Mouse (Mus musculus): ENCODE data around the gene 1700037H04Rik. TPM values are rescaled to one million over a fixed set of nuclear protein-coding genes. Genes with fewer than 3 reads are reported as not detected.

Gene 1700037H04Rik
- polyA plus RNA-seq, 1 experiment from 2014 or later = 129 TPM

DNA sequence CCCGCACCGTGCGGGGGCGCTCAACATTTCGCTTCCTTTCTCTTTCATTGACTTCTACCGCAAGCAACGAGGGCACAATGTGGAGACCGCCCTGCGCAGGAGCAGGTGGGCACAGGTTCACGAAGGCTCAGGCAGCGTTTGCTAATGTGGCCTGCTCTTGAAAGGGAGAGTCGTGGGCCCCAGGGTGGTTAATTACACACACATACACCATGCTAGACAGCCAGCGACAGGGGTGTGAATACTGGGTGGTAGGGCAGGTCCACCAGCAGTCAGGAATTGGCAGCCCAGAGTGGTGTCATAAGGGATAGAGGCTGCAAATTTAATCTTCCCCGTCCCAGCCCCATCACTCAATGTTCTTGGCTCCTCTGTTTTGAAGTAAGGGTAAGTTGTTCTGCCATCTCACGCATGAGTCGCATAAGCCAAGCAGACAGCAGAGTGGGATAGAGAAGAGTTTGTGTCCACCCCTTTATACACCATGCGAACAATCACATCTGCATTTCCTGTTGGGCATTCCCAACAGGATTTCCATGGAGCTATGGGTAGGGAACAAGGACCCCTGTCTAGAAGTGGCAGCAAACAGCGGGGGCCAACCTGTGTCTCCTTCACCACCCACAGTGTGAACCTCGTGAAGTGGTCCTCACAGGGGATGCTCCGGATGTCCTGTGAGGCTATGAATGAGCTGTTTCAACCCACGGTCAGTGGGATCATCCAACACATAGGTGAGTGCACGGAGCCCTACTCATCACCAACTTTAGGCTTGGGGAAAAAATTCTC lies 16.7 kb downstream of the 1700037H04Rik start:
- Histone ChIP-seq H3K27ac (peak overlapping the region; percentile 47), H3K4me3 (replicated peaks) (0 out of 2 replicates have a peak overlapping the region, but pooled peaks have one; percentile 8), H3K9me3 (replicated peaks) (no peaks in the 10 kb centered on the region), H3K4me2 (peak overlapping the region; percentile 28; the same call in 1 of the 2 replicates), H3K4me1 (replicated peaks) (peaks cover 57% of the 10 kb centered on the region), H3K9ac (peak overlapping the region; percentile 53), H3K36me3 (peaks cover 70% of the 10 kb centered on the region), H3K27me3 (no peaks in the 10 kb centered on the region)
- WGBS (ENCODE audit: insufficient replicate concordance) = 83% methylated on average over 22 of the region's 22 CpGs
- DNase-seq (no peak), ATAC-seq (ENCODE audit: low read depth) (peak; percentile 12; the same call in 1 of the 2 replicates)

DNA sequence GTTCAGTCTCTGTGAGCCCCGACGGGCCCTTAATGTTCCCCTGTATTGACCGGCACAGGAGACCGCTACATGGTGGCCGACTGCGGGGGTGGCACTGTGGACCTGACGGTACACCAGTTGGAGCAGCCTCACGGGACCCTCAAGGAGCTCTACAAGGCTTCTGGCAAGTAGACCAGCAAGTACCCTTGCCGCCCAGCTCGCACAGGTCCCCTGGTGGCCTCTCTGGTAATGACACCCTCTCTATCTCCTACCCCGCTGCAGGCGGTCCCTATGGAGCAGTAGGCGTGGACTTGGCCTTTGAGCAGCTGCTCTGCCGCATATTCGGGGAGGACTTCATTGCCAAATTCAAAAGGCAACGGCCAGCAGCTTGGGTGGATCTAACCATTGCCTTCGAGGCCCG lies 17.3 kb downstream of the 1700037H04Rik start:
- Histone ChIP-seq H3K36me3 (peaks cover 64% of the 10 kb centered on the region), H3K4me1 (replicated peaks) (peaks cover 63% of the 10 kb centered on the region), H3K27ac (peak overlapping the region; percentile 66), H3K4me3 (replicated peaks) (0 out of 2 replicates have a peak overlapping the region, but pooled peaks have one; percentile 8), H3K9me3 (replicated peaks) (no peaks in the 10 kb centered on the region), H3K4me2 (peak overlapping the region; percentile 28; the same call in 1 of the 2 replicates), H3K27me3 (no peaks in the 10 kb centered on the region), H3K9ac (peak overlapping the region; percentile 53)
- WGBS (ENCODE audit: insufficient replicate concordance) = 25% methylated on average over 18 of the region's 18 CpGs
- DNase-seq (peak; percentile 83), ATAC-seq (ENCODE audit: low read depth) (peak; percentile 83)

DNA sequence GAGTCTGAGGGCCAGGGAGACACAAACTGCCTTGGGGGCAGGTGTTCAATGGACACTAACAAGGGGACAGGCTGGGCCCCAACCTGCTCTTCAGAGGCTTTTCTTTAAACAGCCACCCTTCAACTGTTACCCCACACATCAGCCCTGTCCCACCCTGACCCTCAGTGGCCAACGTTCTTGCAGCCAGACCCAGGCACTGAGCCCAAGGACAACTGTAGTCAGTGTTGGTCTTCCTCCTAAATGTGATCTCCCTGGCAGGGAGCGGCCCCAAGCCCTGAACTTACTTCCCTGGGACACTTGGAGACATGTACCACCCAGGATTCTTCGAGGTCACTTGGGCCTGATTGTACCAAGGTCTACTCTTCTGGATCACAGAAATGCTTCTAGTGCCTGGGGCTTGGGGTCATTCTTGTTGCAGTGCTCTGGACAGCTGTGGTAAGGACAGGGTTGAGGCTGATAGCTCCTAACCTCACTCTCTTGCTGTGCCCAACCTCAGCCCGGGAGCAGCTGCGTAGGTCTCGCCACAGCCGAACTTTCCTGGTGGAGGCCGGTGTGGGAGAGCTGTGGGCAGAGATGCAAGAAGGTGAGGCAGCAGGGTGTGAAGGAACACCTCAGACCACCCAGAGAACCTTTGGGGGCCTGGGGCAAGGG lies 18.4 kb downstream of the 1700037H04Rik start:
- H3K9ac ChIP-seq = peak overlapping the region; percentile 1; the same call in 1 of the 2 replicates
- H3K36me3 ChIP-seq = peaks cover 53% of the 10 kb centered on the region
- no peaks in the 10 kb centered on the region for H3K27me3 ChIP-seq
- H3K27ac ChIP-seq = peak overlapping the region; percentile 23; the same call in 1 of the 2 replicates
- H3K4me1 ChIP-seq (replicated peaks) = peaks cover 69% of the 10 kb centered on the region
- H3K4me2 ChIP-seq = no peak overlapping the region
- H3K9me3 ChIP-seq (replicated peaks) = no peaks in the 10 kb centered on the region
- ATAC-seq (ENCODE audit: low read depth) = no peak
- DNase-seq = no peak
- H3K4me3 ChIP-seq (replicated peaks) = no peak overlapping the region
- 87% methylated on average over 8 of the region's 8 CpGs for WGBS (ENCODE audit: insufficient replicate concordance)

DNA sequence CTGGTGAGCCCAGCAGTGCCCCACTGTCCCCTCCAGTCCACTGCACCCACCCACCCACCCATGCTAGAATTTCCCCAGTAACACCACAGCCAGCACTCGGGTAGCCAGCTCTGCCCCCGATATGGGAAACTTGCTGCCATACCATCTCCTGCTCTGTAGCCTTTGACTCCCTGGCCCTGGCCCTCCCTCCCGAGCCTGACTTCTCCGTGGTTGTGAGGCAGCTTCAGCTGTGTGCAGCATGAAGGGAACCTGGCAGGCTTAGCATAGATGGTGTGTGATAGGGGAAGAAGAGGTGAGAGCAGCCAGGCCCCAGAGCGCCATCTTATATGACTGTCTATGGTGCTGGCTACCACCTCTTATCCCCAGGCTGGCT lies 19.4 kb downstream of the 1700037H04Rik start:
- Histone ChIP-seq H3K4me3 (replicated peaks) (no peak overlapping the region), H3K9ac (peak overlapping the region; percentile 1; the same call in 1 of the 2 replicates), H3K4me1 (replicated peaks) (peaks cover 74% of the 10 kb centered on the region), H3K27me3 (no peaks in the 10 kb centered on the region), H3K27ac (0 out of 2 replicates have a peak overlapping the region, but pooled peaks have one; percentile 76), H3K9me3 (replicated peaks) (no peaks in the 10 kb centered on the region), H3K36me3 (peaks cover 43% of the 10 kb centered on the region), H3K4me2 (no peak overlapping the region)
- ATAC-seq (ENCODE audit: low read depth) (no peak), DNase-seq (no peak)
- WGBS (ENCODE audit: insufficient replicate concordance) = 71% methylated on average over 5 of the region's 5 CpGs

DNA sequence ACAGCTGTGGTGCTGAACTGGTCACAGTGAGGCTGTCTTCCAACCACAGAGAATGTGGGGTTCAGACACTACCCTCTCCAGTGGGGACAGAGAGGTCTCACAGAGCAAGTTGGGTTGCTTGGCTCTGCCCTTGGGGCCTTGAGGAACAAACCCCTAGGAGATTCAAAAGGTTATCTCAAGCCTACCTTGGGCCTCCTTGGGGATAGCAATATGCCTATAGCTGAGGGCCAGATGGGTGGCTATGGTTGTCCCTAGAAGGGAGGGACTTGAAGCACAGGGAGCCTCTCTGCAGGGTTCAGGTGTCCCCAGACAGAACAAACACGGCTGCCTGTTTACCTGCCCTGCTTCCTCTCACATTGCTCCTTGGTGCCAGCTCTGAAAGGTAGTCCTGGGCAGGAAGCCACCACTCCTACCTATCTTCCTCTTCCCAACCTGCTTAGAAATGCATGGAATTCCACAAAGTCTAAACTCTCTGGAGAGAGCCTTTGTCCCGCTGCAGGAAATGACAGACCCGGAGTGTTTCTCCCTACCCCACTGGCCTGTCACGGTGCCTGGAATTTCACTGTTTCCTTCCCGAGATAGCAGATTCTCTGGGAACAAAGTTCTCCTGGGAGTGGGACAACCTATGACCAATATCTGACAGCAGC lies 19.9 kb downstream of the 1700037H04Rik start:
- Histone ChIP-seq H3K36me3 (peaks cover 38% of the 10 kb centered on the region), H3K4me3 (replicated peaks) (no peak overlapping the region), H3K9me3 (replicated peaks) (no peaks in the 10 kb centered on the region), H3K4me2 (no peak overlapping the region), H3K27ac (peak overlapping the region; percentile 76), H3K27me3 (no peaks in the 10 kb centered on the region), H3K9ac (peak overlapping the region; percentile 29; the same call in 1 of the 2 replicates), H3K4me1 (replicated peaks) (peaks cover 79% of the 10 kb centered on the region)
- ATAC-seq (ENCODE audit: low read depth) (no peak), DNase-seq (no peak)
- WGBS (ENCODE audit: insufficient replicate concordance) = 57% methylated on average over 5 of the region's 5 CpGs

DNA sequence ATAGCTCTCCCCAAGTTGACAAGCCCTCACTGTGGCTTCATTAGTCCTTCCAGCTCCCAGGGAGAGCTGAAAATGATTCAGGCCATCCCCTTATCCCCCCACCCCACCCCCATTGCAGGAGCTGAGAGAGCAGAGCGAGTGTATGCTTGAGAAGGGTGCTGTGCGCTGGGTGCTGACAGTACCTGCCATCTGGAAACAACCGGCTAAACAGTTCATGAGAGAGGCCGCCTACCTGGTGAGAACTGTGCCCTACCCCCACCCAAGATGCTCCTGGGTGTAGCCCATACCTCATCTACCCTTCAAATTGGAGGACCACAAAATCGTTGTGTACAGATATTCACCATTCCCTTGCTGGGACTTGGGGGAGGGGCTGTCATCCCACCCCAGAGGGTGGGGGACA lies 20.6 kb downstream of the 1700037H04Rik start:
- DNase-seq (no peak), ATAC-seq (ENCODE audit: low read depth) (no peak)
- Histone ChIP-seq H3K9me3 (replicated peaks) (no peaks in the 10 kb centered on the region), H3K4me2 (no peak overlapping the region), H3K4me3 (replicated peaks) (no peak overlapping the region), H3K27ac (peak overlapping the region; percentile 76), H3K4me1 (replicated peaks) (peaks cover 86% of the 10 kb centered on the region), H3K36me3 (peaks cover 31% of the 10 kb centered on the region), H3K9ac (no peak overlapping the region), H3K27me3 (no peaks in the 10 kb centered on the region)
- WGBS (ENCODE audit: insufficient replicate concordance) = 82% methylated on average over 5 of the region's 5 CpGs

DNA sequence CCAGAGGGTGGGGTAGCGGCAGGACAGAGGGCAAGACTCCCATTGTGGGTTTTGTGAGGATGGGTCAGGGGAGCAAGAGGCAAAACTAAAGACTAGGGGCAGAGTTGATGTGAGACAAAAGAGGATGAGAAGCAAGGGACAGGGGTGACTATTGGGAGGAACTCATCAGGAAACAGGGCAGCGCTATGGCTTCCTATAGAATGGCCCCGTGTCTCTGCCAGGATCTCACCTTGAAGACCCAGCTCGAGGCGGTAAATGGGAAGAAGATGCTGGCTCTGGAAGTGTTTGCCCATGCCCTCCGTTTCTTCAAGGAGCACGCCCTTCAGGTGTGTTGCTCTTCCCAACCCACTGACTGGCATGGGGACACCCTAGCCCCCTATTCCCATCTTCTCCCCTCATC lies 21.1 kb downstream of the 1700037H04Rik start:
- H3K27me3 ChIP-seq = no peaks in the 10 kb centered on the region
- WGBS (ENCODE audit: insufficient replicate concordance) = 92% methylated on average over 7 of the region's 7 CpGs
- no peak for ATAC-seq (ENCODE audit: low read depth)
- H3K9ac ChIP-seq = no peak overlapping the region
- no peaks in the 10 kb centered on the region for H3K9me3 ChIP-seq (replicated peaks)
- no peak for DNase-seq
- peaks cover 26% of the 10 kb centered on the region for H3K36me3 ChIP-seq
- peaks cover 91% of the 10 kb centered on the region for H3K4me1 ChIP-seq (replicated peaks)
- H3K4me2 ChIP-seq = no peak overlapping the region
- peak overlapping the region; percentile 76 for H3K27ac ChIP-seq
- H3K4me3 ChIP-seq (replicated peaks) = no peak overlapping the region

DNA sequence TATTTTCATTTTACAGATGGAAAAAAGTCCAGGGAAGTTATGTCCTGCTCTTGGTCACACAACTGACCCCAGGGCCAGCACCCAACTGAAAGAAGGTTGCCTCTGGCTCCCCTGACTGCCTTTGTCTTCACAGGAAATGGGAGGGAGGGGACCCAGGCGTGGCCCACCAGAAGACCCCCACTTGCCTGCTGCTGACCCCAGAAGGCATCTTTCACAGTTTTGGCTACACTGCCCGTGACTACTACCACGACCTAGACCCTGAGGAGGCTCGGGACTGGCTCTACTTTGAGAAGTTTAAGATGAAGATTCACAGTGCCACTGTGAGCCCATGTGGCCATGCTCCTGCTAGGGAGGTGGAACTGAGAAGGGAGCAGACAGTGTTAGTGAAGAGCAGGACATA lies 21.6 kb downstream of the 1700037H04Rik start:
- no peak overlapping the region for H3K9ac ChIP-seq
- DNase-seq (no peak), ATAC-seq (ENCODE audit: low read depth) (no peak)
- peak overlapping the region; percentile 76 for H3K27ac ChIP-seq
- no peaks in the 10 kb centered on the region for H3K27me3 ChIP-seq
- no peak overlapping the region for H3K4me3 ChIP-seq (replicated peaks)
- no peaks in the 10 kb centered on the region for H3K9me3 ChIP-seq (replicated peaks)
- WGBS (ENCODE audit: insufficient replicate concordance) = 73% methylated on average over 4 of the region's 4 CpGs
- peaks cover 93% of the 10 kb centered on the region for H3K4me1 ChIP-seq (replicated peaks)
- H3K36me3 ChIP-seq = peaks cover 21% of the 10 kb centered on the region
- H3K4me2 ChIP-seq = no peak overlapping the region

DNA sequence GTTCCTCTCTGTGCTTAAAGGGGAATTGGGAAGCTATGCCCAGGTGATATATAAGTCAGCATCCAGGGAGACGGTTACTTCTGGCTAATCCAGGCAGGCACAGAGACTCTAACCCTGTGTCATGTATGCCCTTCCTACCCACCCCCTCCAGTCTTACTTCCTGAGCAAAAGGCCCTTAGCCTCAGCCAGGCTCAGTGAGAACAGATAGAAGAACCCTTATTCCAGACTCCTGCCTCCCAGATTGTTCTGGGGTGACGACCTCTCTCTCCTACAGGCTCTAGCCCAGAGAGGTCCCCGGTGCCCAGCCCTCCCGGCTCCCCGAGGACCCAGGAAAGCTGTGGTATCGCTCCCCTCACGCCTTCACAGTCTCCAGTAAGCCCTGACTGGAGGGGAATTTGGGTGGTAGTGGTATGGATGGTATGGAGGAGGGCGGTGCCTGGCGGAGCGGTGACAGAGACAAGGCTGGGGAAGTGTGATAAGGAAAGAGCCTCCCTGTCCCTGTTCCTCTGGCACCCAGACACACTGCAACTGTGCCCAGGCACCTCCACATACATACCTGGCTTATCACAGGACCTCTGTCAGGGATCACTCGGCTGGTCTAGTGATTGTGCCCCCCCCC lies 24.3 kb downstream of the 1700037H04Rik start:
- peak; percentile 84 for DNase-seq
- Histone ChIP-seq H3K4me2 (peak overlapping the region; percentile 65), H3K9me3 (replicated peaks) (no peaks in the 10 kb centered on the region)

DNA sequence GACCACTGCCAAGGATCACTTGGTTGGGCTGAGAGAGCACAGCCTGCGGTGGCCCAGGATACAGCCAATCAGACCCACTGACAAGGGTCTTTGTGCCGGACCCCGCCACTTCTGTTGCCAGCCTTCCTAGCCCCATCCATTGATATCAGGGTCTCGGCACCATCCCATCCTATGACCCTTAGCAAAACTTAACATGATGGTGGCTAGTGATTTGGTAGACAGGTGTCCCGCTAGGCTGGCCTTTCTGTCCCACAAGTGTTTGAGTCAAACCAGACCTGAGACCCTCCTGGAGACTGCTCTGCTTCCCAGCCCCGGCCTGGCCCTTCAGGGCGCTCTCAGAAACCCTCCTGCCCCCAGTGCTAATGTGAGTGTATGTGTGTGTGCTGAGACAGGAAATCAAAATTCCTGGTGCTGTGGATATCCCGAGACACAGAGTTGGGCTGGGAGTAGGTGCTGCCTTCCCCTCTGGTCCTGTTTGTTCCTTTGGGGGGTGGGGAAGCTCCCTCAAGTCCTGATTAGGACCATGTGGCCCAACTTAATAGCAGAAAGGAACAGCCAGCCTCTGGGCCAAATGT lies 25.0 kb downstream of the 1700037H04Rik start:
- Histone ChIP-seq H3K27ac (peak overlapping the region; percentile 99), H3K9ac (peak overlapping the region; percentile 81), H3K27me3 (no peaks in the 10 kb centered on the region), H3K4me2 (peak overlapping the region; percentile 65), H3K9me3 (replicated peaks) (no peaks in the 10 kb centered on the region), H3K4me1 (replicated peaks) (peaks cover 87% of the 10 kb centered on the region), H3K36me3 (0 out of 2 replicates have a peak, but pooled peaks cover 11% of the 10 kb centered on the region), H3K4me3 (replicated peaks) (peak overlapping the region; percentile 34)
- DNase-seq (no peak), ATAC-seq (ENCODE audit: low read depth) (no peak)
- WGBS (ENCODE audit: insufficient replicate concordance) = 72% methylated on average over 8 of the region's 8 CpGs

More for the DNA sequence above, 24.3 kb downstream of the 1700037H04Rik start:
- Histone ChIP-seq H3K27me3 (no peaks in the 10 kb centered on the region), H3K4me1 (replicated peaks) (peaks cover 88% of the 10 kb centered on the region), H3K9ac (peak overlapping the region; percentile 81), H3K27ac (peak overlapping the region; percentile 99), H3K36me3 (0 out of 2 replicates have a peak, but pooled peaks cover 11% of the 10 kb centered on the region), H3K4me3 (replicated peaks) (peak overlapping the region; percentile 34)
- peak; percentile 100 for ATAC-seq (ENCODE audit: low read depth)
- WGBS (ENCODE audit: insufficient replicate concordance) = 6% methylated on average over 11 of the region's 11 CpGs
